Mouse (Mus musculus): ENCODE data around the gene Cadps2.

GRCm38 (mm10) chr6:23777641-23778040 is 61.6 kb downstream of the Cadps2 start:
- TF ChIP-seq CTCF (IDR thresholded peaks at IDR 0.05; ENCODE audit: control insufficient read depth, insufficient read depth, low read length) (no peak), POLR2A (IDR thresholded peaks at IDR 0.05; ENCODE audit: borderline replicate concordance, control insufficient read depth, low read depth, low read length) (no peak)
